Mouse (Mus musculus) left cerebral cortex, postnatal 14 days (tissue): ENCODE measurements around the gene Macrod2. TPM values are rescaled to one million over a fixed set of nuclear protein-coding genes. Genes with fewer than 3 reads are reported as not detected.

Source experiments
- DNase-seq, 2 experiments: peaks; one replicate each; pipeline ENCODE4 v3.0.0; 2021 to 2022; ENCODE audit warnings: low spot score in 2 of 2, mixed read lengths in 1 of 2
- intact Hi-C: fragments of 180-260 bp; cut with DNase I; formaldehyde crosslinking; loops from one replicate; pipeline ENCODE4 v1.15.1; 2025
- total RNA-seq, 2 experiments: library from RNA; stranded (reverse); gene quantifications; 2 replicates each; pipeline ENCODE4 v1.2.3; 2021

Macrod2 gene
- total RNA-seq, 2 experiments from 2014 or later, result 52.7 to 55.7 TPM

DNA sequence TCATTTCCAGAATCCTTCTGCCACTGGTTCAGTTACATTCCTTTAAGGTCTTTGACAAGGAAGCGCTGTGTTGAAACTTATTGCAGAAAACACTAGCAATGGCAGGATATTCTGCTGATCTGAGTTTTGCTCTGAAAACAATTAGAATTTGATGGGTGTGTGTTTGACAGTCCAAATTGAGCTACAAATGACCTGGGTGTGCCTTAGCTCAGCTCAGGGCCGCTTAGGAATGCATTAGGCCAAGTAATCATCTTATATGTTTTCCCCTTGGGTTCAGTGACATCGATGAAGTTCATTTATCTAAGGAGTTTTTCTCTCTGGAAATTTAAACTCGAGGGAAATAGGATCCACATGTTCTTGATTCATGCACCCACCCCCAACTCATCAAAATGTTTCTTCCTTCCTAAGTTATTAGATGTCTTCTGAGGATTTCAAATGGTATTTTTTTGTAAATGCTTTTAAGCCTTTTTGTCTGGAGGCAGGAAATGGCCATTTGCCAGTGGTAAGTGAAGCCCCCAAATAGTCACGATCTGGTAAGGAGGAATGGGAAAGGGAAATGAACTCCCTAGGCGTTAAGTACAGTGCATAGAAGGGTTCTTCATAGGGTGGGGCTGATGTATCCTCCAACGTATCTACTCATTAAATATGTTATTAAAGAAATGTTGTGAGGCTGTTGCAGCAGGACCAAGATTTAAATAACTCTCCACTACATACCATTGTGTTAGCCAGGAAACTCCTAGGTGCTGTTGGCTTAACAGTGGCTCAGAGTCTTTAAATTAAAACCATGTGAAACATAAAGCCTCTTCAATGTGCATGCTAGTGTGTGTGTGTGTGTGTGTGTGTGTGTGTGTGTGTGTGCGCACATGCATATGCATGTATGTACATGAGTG, 1430.7 kb downstream of the Macrod2 start:
- intact Hi-C loops, result no loop called here
- no peak for DNase-seq

DNA sequence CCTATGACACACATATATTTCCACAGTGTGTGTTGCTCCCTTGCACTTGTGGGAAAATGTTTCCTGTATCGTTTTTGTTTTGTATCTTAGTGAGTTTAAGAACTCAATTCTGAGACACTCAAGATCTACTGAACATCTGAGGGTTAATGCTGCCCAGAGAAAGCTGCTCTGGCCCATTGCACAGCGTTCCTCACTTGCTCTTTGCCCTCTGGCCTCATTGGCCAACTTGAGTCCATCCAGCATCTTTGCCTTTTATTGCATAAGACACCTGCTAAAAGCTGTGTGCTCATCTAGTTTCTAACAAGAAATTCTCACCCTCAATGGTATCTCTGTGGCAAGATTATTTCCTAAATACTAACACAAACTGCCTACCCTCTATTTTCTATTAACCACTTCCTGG, 1435.4 kb downstream of the Macrod2 start:
- no peak for DNase-seq
- intact Hi-C loops, result no loop called here

DNA sequence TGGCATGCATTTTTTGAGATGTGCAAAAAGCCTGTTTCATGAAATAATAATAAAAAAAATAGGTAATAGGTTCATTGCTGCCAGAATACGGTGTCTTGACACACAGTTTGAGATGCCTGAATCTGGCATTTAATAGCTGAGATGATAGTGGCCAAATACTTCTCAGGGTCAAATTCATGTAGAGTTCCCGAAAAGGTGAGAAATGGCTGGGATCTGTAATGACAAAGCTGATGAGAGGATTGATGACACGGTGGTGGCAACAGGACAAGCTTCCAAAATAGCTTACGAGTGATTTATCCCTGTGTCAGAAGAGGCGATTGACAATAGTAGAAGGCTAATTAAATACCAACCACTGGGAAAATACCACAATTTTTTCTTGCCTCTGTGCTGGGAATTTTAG, 1436.4 kb downstream of the Macrod2 start:
- no peak for DNase-seq
- intact Hi-C loops, result no loop called here

DNA sequence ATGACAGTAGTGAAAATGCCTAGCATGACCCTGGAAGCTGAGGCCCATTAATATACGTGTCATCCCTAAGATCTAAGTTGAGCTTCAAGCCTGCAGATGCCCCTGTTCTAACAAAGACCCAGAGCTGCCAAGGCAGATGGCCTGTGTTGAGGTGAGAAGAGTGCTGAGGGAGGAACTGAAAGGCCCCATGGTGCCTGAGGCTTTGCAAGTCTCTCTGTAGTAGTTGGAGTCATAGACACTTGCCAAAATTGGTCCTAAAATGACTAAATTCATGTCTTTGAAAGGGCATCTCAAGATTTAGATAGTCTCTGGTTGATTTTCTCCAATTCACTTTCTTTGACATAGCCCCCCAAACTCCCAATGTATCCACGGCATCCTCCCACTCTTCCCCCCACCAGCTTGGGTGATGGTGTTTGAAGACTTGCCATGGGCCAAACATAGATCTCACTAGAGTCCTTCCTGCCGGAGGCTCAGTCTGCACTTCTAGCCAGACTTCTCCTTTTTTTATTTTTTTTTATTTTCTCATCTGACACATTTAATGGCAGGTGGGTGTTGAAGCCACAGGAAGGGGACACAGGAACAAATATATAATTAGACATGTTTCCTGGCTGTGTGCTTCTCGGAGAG, 1439.2 kb downstream of the Macrod2 start:
- intact Hi-C loops, result no loop called here
- DNase-seq, result no peak

DNA sequence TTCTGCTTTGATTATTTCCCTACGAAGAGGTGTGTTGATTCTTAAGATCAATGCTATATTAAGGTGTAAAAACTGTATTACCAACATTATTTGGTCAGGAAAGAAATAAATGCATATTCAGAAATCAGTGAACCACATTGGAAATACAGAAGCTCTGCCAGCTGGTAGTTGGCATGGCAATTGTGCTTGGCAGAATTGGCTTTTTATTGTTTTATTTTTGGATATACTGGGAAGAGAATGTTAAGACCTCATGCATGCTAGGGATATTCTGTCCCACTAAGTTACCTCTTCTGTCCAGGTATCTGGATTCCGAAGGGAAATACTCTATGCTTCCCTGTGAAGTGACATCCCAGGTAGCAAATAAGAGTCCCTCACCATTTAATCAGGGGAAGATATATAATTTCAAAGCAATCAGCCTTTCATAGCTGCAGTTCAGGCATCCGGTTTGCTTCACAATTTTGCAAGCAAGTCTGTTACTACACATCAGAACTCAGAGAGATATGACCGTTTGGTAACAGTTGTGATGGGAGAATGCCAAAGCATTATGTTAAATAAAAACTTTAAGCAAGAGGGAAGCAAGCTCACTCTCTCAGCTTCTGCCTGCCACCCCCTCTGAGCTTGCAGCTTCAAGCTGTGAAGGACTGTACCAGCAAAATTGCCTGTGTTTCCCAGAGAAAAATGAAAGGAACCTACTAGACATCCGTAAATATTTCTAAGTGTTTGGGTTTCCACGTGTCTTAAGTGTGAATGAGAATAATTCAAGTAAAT, 1449.5 kb downstream of the Macrod2 start:
- intact Hi-C loops, result no loop called here

DNA sequence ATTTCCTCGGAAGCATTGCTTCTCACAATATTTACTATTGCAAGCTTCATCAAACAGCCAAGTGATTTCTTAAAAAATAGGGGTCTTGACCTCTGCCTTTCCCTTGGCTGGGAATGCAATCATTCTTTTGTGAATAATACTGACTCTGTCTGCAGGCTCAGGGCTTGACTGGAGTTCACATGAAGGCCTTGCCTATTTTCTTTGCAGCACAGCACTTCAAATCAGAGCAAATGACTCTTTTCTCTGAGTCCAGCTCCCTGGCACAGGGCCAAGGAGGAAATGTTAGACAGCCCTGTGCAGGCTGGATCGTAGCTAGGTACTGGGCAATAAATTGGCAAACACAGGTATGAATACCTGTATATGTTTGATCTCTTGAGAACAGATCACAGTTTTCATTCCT, 1464.1 kb downstream of the Macrod2 start:
- no peak for DNase-seq

More for the DNA sequence above, 1449.5 kb downstream of the Macrod2 start:
- peak; percentile 49 to 83 for DNase-seq

DNA sequence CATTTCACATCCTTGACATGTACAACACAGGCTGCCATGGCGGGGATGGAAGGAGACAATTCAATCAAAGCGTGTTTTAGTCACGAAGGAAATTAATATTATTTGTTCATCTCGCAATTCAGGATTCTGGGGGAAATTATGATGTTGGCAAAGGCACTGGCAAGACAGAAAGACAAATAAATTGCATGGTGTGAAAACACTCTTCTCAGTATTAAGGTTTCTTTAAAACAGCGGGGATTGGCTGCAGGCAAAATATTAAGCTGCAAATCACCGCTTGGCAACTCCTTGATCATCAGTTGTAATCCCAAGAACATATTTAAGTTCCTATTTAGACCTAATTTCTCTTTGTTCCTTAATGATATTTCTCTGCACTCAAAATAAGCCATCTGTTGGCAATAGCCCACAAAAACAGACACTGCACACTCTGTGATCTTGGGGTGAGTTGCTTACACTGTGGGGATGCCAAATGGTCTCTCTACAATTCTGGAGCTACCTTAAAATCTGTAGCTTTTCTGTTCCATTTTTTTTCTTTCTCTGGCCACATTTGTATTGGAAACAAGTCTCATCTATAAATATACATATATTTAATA, 1466.7 kb downstream of the Macrod2 start:
- no peak for DNase-seq
- intact Hi-C loops, result no loop called here

More for the DNA sequence above, 1464.1 kb downstream of the Macrod2 start:
- intact Hi-C loops, result no loop called here

DNA sequence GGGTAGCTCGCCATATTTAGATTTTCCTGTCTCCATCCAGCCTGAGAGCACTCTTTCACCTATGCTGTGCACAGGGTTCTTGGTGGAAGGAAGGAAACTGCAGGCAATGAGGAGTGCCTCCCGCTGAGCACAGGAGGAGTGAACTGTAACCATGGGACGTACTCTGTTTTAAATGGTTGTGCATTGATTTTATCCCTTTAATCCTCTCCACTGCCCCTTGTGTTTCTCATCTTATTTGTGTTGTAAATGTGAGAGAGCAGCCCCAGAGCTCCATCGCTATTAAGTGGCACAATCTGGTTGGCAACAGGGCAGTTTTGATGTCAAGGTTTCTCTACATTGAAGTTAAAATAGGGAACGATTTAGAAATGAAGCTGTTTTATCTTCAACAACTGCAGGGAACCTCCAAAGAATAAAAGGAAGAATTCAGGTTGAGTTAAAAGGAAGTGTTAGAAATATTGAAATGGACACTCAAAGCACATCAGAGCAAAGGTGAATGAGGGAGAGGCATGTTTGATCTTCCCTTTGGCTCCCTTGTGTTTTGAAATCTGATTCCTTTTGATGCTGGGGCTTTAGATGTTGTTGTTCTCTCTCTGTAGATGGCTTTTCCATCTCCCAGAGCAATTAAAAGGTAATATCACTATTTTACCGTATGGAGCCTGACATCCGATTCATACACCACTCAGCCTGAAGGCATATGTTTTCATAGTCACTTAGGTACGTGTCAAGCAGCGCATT, 1467.6 kb downstream of the Macrod2 start:
- intact Hi-C loops, result no loop called here
- no peak for DNase-seq

DNA sequence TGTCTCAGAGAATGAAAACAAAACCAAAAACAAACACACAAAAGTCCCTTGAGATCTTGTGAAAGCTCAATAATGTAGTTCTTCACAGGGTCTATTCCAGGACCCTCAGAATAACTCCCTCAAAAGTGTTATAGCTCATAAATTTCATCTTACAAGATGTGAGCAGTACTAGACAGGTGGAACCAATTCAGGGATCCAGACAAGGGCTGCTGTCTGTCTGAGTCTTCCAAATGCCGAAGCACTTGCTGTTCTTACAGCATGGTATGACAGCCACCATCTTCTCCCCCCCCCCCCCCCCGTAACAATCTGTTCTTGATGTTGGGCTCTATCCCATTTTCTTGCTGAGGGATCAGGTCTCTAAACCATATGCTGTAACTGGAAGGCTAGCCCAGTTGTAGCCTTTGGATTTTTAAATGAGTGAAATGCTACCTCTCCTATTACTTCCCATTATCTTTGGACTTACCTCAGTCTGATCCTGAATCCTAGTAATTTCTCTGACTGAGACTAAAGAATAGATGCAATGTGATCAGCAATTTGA, 1468.6 kb downstream of the Macrod2 start:
- DNase-seq, result no peak
- intact Hi-C loops, result no loop called here

DNA sequence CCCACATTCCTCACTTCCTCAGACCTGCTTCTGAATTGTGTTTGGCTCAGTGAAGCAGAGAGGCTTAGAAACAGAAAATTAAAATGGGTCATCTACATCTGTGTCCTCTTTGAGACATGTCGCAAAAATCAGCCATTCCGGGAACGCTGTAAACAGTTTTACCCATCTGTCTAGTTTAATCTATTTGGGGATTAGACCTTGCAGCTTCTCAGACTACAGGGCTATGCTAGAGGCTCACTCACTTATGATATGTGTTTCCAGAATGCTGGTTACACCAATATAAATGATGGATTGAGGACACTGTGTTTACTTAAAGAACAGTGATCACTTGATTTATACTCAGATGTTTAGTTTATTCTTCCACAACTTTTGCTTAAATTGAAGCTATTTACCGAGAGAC, 1475.8 kb downstream of the Macrod2 start:
- no peak for DNase-seq
- intact Hi-C loops, result no loop called here

DNA sequence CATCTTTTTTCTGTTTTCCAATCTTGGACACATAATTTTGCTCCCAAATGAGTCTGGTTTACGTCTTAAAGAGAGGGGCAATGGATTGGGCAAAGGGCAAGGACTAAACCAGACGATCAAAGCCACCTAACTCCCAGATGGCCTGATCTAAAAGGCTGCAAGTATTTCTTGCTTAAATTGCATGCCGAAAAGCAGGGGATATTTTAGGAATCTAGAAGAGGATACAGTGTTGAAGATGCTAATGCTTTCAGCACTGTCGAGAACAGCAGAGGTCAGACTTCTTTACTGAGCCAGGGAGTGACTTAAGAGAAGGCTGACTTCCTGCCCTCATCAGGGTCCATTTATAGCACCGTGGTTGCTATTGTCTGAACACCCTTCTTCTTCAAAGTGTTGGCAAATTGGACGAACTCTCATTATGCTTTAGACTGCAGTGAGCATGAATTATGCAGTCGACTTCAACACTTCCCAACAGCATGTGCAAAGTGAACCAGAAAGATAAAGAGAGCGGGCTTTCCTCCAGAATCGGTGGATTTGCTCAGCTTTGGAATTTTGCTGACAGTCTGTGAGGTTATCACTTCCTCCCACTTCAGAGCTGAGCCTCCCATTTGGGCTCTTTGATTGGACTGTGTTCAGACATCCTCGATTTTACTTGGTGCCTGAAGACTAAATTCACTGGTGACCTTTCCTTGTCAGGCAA, 1481.2 kb downstream of the Macrod2 start:
- intact Hi-C loops, result no loop called here
- peak; percentile 43 to 76 for DNase-seq

DNA sequence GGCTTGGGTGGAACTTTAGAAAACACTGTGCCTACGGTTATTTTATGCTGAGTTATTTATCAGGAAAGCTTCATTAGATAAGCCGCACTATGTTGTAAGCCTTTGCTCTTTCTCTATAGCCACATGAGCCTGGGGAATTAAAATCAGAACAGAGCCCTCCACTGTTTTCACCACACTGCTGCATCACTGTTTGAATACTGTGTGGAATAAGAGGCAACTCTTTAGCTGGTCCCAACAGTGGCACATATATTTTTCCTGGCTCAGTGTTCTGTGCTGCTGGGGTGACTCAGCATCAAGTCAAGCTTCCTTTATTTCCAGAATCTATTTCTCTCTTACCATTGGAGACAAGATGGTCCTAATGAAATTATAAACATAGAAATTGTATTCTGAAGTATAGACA, 1481.8 kb downstream of the Macrod2 start:
- intact Hi-C loops, result no loop called here
- peak in 1 of 2 experiments; percentile 12 for DNase-seq

DNA sequence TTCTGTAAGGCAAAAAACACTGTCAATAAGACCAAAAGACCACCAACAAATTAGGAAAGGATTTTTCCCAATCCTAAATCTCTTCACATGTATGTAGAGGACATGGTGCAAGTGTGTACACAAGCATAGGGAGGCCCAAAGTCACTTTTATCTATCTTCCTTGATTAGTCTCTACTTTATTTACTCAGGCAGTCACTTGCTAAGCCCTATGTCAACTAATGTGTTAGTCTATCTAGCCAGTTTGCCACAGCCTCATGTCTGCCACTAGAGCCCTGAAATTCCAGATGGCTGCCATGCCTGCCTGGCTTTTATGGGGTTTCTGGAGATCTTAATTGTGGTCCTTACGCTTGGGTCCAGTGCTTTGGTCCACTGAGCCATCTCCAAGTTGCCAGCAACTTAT, 1483.4 kb downstream of the Macrod2 start:
- no peak for DNase-seq
- intact Hi-C loops, result no loop called here

DNA sequence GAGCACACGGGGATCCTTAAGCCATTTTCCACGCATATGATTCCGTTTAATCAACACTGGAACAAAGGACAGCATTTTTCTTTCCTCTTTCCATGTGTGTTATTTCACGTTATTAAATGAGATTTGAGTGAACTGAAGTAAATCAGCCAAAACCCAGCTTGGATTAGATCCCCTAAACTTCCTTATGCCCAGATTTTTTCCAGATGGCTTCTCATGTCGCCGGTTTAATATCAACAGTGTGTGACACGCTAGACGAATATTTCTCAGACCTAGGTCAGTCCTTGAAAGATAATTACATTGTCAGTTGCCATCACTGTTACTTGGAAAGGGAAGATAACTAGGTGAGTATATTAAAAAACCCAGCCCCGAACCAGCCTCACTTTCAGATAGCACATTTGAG, 1484.6 kb downstream of the Macrod2 start:
- intact Hi-C loops, result no loop called here

DNA sequence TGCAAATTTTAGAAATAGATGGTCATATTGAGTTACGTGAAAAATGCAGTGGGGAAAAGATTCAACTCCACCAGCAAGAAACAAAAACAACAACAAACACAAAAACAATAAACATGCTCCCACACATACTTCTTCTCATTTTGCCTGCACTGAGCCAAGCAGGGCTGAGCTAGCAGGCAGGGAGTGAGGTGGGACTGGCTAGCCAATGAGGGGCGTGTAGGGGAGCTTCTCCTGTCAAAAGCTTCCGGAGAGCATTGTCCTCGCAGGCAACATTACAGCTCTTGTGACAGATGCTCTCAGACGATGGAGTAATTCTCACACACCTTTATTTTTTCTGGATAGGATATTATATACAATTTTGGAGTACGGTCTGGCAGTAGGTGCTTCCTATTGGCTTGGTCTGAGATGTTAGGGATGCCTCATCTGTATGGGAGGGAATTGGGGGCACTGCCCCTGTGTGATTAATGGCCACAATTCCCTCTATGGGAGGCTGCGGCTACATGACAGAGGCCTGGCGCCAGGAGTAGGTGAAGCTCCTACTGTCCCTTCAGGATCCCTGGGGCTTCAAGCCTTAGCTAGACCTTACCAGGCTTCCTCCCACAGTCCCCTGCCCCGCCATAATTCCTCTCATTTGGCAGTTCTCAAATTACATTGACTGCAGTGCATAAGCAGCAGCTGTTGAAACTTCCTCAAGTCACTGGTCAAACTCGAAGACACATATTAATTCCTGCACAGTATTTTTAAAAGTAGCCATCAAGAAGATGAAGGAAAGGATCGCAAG, 1491.8 kb downstream of the Macrod2 start:
- DNase-seq, result no peak
- intact Hi-C loops, result no loop called here

More for the DNA sequence above, 1484.6 kb downstream of the Macrod2 start:
- DNase-seq, result no peak

DNA sequence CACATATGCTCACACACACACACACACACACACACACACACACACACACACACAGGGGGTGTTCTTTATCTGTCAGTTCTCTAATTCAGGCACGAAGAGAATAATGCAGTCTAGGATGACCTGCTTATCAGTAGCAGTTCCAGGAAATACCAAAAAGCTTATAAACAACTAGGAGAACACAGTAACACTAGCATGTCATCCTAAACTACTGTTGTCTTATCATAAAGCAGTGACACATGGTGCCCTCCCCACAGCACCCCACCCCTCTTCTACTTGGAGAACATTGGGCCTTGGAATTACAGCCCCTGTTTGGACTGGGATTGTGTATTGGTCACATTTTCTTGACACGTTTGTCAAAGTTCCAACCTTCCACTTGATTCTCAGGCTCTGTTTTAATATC, 1494.4 kb downstream of the Macrod2 start:
- intact Hi-C loops, result no loop called here
- no peak for DNase-seq

DNA sequence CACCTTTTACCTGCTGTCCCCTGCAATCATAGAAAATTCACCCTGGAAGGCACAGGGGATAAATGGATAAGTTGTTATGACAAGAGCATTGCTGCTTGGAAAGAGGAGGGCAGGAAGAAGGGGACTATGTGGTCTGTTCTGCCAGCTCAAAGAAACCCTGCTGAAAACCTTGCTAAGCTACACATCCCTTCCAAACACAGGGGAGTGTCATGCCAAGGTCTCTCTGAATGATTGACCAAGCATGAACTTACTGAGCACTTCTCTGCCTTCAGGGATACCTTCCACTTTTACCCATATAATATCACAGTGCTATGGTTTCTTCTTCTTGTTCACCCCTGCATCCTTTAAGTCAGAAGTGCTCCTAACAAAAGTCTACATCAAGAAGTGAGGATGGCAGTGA, 1502.8 kb downstream of the Macrod2 start:
- intact Hi-C loops, result no loop called here
- no peak for DNase-seq
